Mouse (Mus musculus): Measurements from ENCODE around the gene Dcakd. TPM values are rescaled to one million over a fixed set of nuclear protein-coding genes. Genes with fewer than 3 reads are reported as not detected.

Gene Dcakd
- polyA plus RNA-seq, 1 experiment from 2014 or later, result 201 TPM

- no peak for ATAC-seq (ENCODE audit: low FRiP score, low read depth)
- no peaks in the 10 kb centered on the region for H3K27me3 ChIP-seq
- no peak overlapping the region for H3K4me2 ChIP-seq (replicated peaks)
- H3K36me3 ChIP-seq, result peaks cover 94% of the 10 kb centered on the region
- H3K27ac ChIP-seq, result no peak overlapping the region; the same call in 1 of the 2 replicates
- H3K9ac ChIP-seq, result no peak overlapping the region
- H3K9me3 ChIP-seq, result no peaks in the 10 kb centered on the region
- no peak overlapping the region for H3K4me3 ChIP-seq
- H3K4me1 ChIP-seq, result no peaks in the 10 kb centered on the region
- 93% methylated on average over 14 of the region's 14 CpGs for WGBS
Observed at GRCm38 (mm10) chr11:103066191-103067050, 38.3 kb upstream of the Dcakd start.

GRCm38 (mm10) chr11:103058499-103059085, 30.5 kb upstream of the Dcakd start:
- no peak for ATAC-seq (ENCODE audit: low FRiP score, low read depth)

GRCm38 (mm10) chr11:103056636-103057035, 28.5 kb upstream of the Dcakd start:
- no peak for ATAC-seq (ENCODE audit: low FRiP score, low read depth)
- no peak overlapping the region for H3K27ac ChIP-seq
- H3K9me3 ChIP-seq, result no peaks in the 10 kb centered on the region
- no peak overlapping the region for H3K4me2 ChIP-seq (replicated peaks)
- no peaks in the 10 kb centered on the region for H3K4me1 ChIP-seq
- H3K36me3 ChIP-seq, result peaks cover 92% of the 10 kb centered on the region
- 94% methylated on average over 7 of the region's 7 CpGs for WGBS
- H3K4me3 ChIP-seq, result no peak overlapping the region
- H3K27me3 ChIP-seq, result no peaks in the 10 kb centered on the region
- H3K9ac ChIP-seq, result no peak overlapping the region

More at GRCm38 (mm10) chr11:103058499-103059085, 30.5 kb upstream of the Dcakd start:
- Histone ChIP-seq H3K9ac (no peak overlapping the region), H3K4me3 (no peak overlapping the region), H3K4me1 (no peaks in the 10 kb centered on the region), H3K27ac (no peak overlapping the region), H3K4me2 (replicated peaks) (no peak overlapping the region), H3K27me3 (no peaks in the 10 kb centered on the region), H3K36me3 (peaks cover 88% of the 10 kb centered on the region), H3K9me3 (no peaks in the 10 kb centered on the region)
- WGBS, result 71% methylated on average over 3 of the region's 3 CpGs

GRCm38 (mm10) chr11:103054798-103055197, 26.7 kb upstream of the Dcakd start:
- peaks cover 91% of the 10 kb centered on the region for H3K36me3 ChIP-seq
- H3K4me1 ChIP-seq, result no peaks in the 10 kb centered on the region
- H3K27me3 ChIP-seq, result no peaks in the 10 kb centered on the region
- no peak overlapping the region for H3K27ac ChIP-seq
- H3K9me3 ChIP-seq, result no peaks in the 10 kb centered on the region
- H3K4me3 ChIP-seq, result no peak overlapping the region
- ATAC-seq (ENCODE audit: low FRiP score, low read depth), result no peak
- H3K4me2 ChIP-seq (replicated peaks), result no peak overlapping the region
- whole genome bisulfite sequencing, result 53% methylated on average over 6 of the region's 6 CpGs
- no peak overlapping the region for H3K9ac ChIP-seq

- Histone ChIP-seq H3K27me3 (no peaks in the 10 kb centered on the region), H3K4me2 (replicated peaks) (no peak overlapping the region), H3K36me3 (peaks cover 80% of the 10 kb centered on the region), H3K4me1 (no peaks in the 10 kb centered on the region), H3K27ac (no peak overlapping the region), H3K9me3 (no peaks in the 10 kb centered on the region), H3K4me3 (no peak overlapping the region), H3K9ac (no peak overlapping the region)
- 86% methylated on average over 18 of the region's 18 CpGs for WGBS
- no peak for ATAC-seq (ENCODE audit: low FRiP score, low read depth)
Observed at GRCm38 (mm10) chr11:103053191-103054076, 25.3 kb upstream of the Dcakd start.

- WGBS, result 89% methylated on average over 6 of the region's 6 CpGs
- ATAC-seq (ENCODE audit: low FRiP score, low read depth), result no peak
Observed at GRCm38 (mm10) chr11:103052078-103052477, 23.9 kb upstream of the Dcakd start.

GRCm38 (mm10) chr11:103051249-103051691, 23.1 kb upstream of the Dcakd start:
- peaks cover 72% of the 10 kb centered on the region for H3K36me3 ChIP-seq
- no peak for ATAC-seq (ENCODE audit: low FRiP score, low read depth)
- 67% methylated on average over 8 of the region's 8 CpGs for WGBS

More at GRCm38 (mm10) chr11:103052078-103052477, 23.9 kb upstream of the Dcakd start:
- Histone ChIP-seq H3K36me3 (peaks cover 73% of the 10 kb centered on the region), H3K9ac (no peak overlapping the region), H3K27ac (no peak overlapping the region), H3K4me1 (no peaks in the 10 kb centered on the region), H3K27me3 (no peaks in the 10 kb centered on the region), H3K4me3 (no peak overlapping the region), H3K9me3 (no peaks in the 10 kb centered on the region), H3K4me2 (replicated peaks) (no peak overlapping the region)

GRCm38 (mm10) chr11:103050153-103050552, 22.0 kb upstream of the Dcakd start:
- Histone ChIP-seq H3K27ac (no peak overlapping the region), H3K36me3 (peaks cover 72% of the 10 kb centered on the region), H3K4me1 (no peaks in the 10 kb centered on the region), H3K9ac (no peak overlapping the region), H3K4me3 (no peak overlapping the region), H3K27me3 (no peaks in the 10 kb centered on the region), H3K9me3 (no peaks in the 10 kb centered on the region), H3K4me2 (replicated peaks) (no peak overlapping the region)
- no peak for ATAC-seq (ENCODE audit: low FRiP score, low read depth)
- WGBS, result 93% methylated on average over 9 of the region's 9 CpGs

More at GRCm38 (mm10) chr11:103051249-103051691, 23.1 kb upstream of the Dcakd start:
- Histone ChIP-seq H3K4me3 (no peak overlapping the region), H3K9ac (no peak overlapping the region), H3K27me3 (no peaks in the 10 kb centered on the region), H3K27ac (no peak overlapping the region), H3K4me2 (replicated peaks) (no peak overlapping the region), H3K4me1 (no peaks in the 10 kb centered on the region), H3K9me3 (no peaks in the 10 kb centered on the region)

- H3K4me2 ChIP-seq (replicated peaks), result no peak overlapping the region
- ATAC-seq (ENCODE audit: low FRiP score, low read depth), result no peak
- H3K36me3 ChIP-seq, result peaks cover 75% of the 10 kb centered on the region
- WGBS, result 85% methylated on average over 5 of the region's 5 CpGs
- no peaks in the 10 kb centered on the region for H3K9me3 ChIP-seq
- no peak overlapping the region for H3K27ac ChIP-seq
- H3K27me3 ChIP-seq, result no peaks in the 10 kb centered on the region
- no peak overlapping the region for H3K4me3 ChIP-seq
- H3K9ac ChIP-seq, result no peak overlapping the region
- no peaks in the 10 kb centered on the region for H3K4me1 ChIP-seq
Observed at GRCm38 (mm10) chr11:103049611-103050010, 21.5 kb upstream of the Dcakd start.

- H3K4me3 ChIP-seq, result no peak overlapping the region
- no peaks in the 10 kb centered on the region for H3K4me1 ChIP-seq
- ATAC-seq (ENCODE audit: low FRiP score, low read depth), result no peak
- H3K36me3 ChIP-seq, result peaks cover 67% of the 10 kb centered on the region
- WGBS, result 89% methylated on average over 8 of the region's 8 CpGs
- H3K27ac ChIP-seq, result no peak overlapping the region
- H3K9ac ChIP-seq, result no peak overlapping the region
- H3K27me3 ChIP-seq, result no peaks in the 10 kb centered on the region
- no peak overlapping the region for H3K4me2 ChIP-seq (replicated peaks)
- no peaks in the 10 kb centered on the region for H3K9me3 ChIP-seq
Observed at GRCm38 (mm10) chr11:103046286-103046685, 18.2 kb upstream of the Dcakd start.

- Histone ChIP-seq H3K9ac (no peak overlapping the region), H3K4me3 (no peak overlapping the region), H3K36me3 (peaks cover 59% of the 10 kb centered on the region), H3K27me3 (no peaks in the 10 kb centered on the region), H3K4me2 (replicated peaks) (no peak overlapping the region), H3K4me1 (no peaks in the 10 kb centered on the region), H3K27ac (no peak overlapping the region), H3K9me3 (no peaks in the 10 kb centered on the region)
- WGBS, result 93% methylated on average over 3 of the region's 3 CpGs
- ATAC-seq (ENCODE audit: low FRiP score, low read depth), result no peak
Observed at GRCm38 (mm10) chr11:103043982-103044381, 15.8 kb upstream of the Dcakd start.

GRCm38 (mm10) chr11:103042828-103043227, 14.7 kb upstream of the Dcakd start:
- no peak overlapping the region for H3K4me2 ChIP-seq (replicated peaks)
- ATAC-seq (ENCODE audit: low FRiP score, low read depth), result no peak
- 88% methylated on average over 4 of the region's 4 CpGs for WGBS
- no peak overlapping the region for H3K9ac ChIP-seq
- no peaks in the 10 kb centered on the region for H3K4me1 ChIP-seq
- H3K4me3 ChIP-seq, result no peak overlapping the region
- no peaks in the 10 kb centered on the region for H3K27me3 ChIP-seq
- no peaks in the 10 kb centered on the region for H3K9me3 ChIP-seq
- H3K27ac ChIP-seq, result no peak overlapping the region
- peaks cover 69% of the 10 kb centered on the region for H3K36me3 ChIP-seq
